ENCODE assay signal across 9 mouse cellular contexts in the genomic region with DNA sequence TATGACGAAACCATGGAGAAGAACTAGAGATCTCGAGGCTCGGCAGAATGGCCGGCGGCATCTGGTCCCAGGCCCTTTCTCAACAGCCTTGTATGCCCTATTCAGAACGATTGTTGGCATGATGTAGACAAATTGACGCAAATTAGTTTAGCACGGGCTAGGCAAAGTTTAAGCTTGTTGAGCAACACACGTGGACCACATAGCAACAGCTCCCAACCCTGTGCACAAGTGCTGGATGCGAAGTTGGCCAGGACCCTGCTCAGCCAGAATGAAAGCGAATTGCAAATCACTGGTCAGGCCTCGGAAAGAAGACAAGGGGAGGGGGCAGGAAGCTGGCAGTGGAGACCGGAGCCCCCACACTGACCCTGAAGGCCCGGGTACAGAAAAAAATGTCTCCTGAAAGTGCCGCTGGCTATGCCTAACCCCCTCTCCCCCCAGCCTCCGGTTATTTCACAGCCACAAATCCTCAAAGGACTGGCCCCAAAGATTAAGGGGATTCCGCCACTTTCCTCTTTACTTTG. TPM values are rescaled to one million over a fixed set of nuclear protein-coding genes. Genes with fewer than 3 reads are reported as not detected.
A peak's percentile ranks its signal among the peaks of the same experiment; 100 is the strongest.
DNase-seq lines count a peak whose midpoint lies in the region; ATAC-seq and TF ChIP-seq lines count a peak whose summit lies in the region.
"Had no signal": no experiment of that assay in that cellular context is flagged by ENCODE, and none has a peak within 500 bp of the region (broad histone marks: within the 10 kb centered on the region; RNA-seq: fewer than 3 reads in every experiment).

No protein-coding gene starts in this region.

- TF ChIP-seq POLR2A in ES-Bruce4 (IDR thresholded peaks at IDR 0.05; ENCODE audit: insufficient read depth, low read length), result no peak

- no peak; the same call in 1 of the 2 replicates for ATAC-seq in heart, postnatal 0 days (ENCODE audit: insufficient read depth, low read depth)
- peak; percentile 19; the same call in 1 of the 2 replicates for ATAC-seq in liver, embryonic 16.5 days (ENCODE audit: low read depth)

- no peaks in the 10 kb centered on the region for H3K27me3 ChIP-seq in ES-Bruce4 (ENCODE audit: control insufficient read depth, insufficient read depth, low read length, poor library complexity, severe bottlenecking)
- peaks cover 26% of the 10 kb centered on the region; the same call in 1 of the 2 replicates for H3K27me3 ChIP-seq in embryonic facial prominence, embryonic 10.5 days (replicated peaks; ENCODE audit: low read depth, poor library complexity, severe bottlenecking)
- H3K27me3 ChIP-seq in heart, postnatal 0 days (ENCODE audit: control insufficient read depth, insufficient read depth, low read length), result no peaks in the 10 kb centered on the region
- no peaks in the 10 kb centered on the region for H3K27me3 ChIP-seq in liver, embryonic 16.5 days (ENCODE audit: control insufficient read depth, insufficient read depth, low read depth, low read length)

- DNase-seq in embryonic facial prominence, embryonic 10.5 days (ENCODE audit: low spot score), result peak; percentile 62
- peak; percentile 52 for DNase-seq in heart, postnatal 0 days (ENCODE audit: low spot score)
- DNase-seq in retina, embryonic 14.5 days (ENCODE audit: low spot score), result peak; percentile 20
- DNase-seq in spleen, adult 12 weeks (ENCODE audit: low spot score), result no peak
- no peak for DNase-seq in ovary, adult 18-20 months (ENCODE audit: low spot score)
- DNase-seq in urinary bladder, postnatal 10 days (ENCODE audit: low spot score), result no peak

- peak overlapping the region; percentile 3; the same call in 1 of the 2 replicates for H3K4me3 ChIP-seq in ES-Bruce4 (ENCODE audit: low read depth, low read length)
- H3K4me3 ChIP-seq in embryonic facial prominence, embryonic 10.5 days, result peak overlapping the region; percentile 51
- H3K4me3 ChIP-seq in heart, postnatal 0 days (ENCODE audit: low read depth, low read length), result peak overlapping the region; percentile 43
- peak overlapping the region; percentile 44 for H3K4me3 ChIP-seq in liver, embryonic 16.5 days (ENCODE audit: low read depth, low read length)
- H3K4me3 ChIP-seq: myocyte had no signal

- peak overlapping the region; percentile 64 for H3K4me2 ChIP-seq in heart, postnatal 0 days (ENCODE audit: low read depth, low read length)
- peak overlapping the region; percentile 54 for H3K4me2 ChIP-seq in liver, embryonic 16.5 days (ENCODE audit: low read depth, low read length)

- no peak for TF ChIP-seq CTCF in ES-Bruce4 (IDR thresholded peaks at IDR 0.05; ENCODE audit: low read depth, low read length)
- no peak for TF ChIP-seq CTCF in heart, postnatal 0 days (IDR thresholded peaks at IDR 0.05; ENCODE audit: low read depth)

- H3K36me3 ChIP-seq in ES-Bruce4 (ENCODE audit: control insufficient read depth, insufficient read depth, low read length, poor library complexity, severe bottlenecking), result no peaks in the 10 kb centered on the region; the same call in 1 of the 2 replicates
- no peaks in the 10 kb centered on the region for H3K36me3 ChIP-seq in embryonic facial prominence, embryonic 10.5 days (replicated peaks)
- H3K36me3 ChIP-seq in heart, postnatal 0 days (replicated peaks; ENCODE audit: control insufficient read depth, insufficient read depth, low read length), result no peaks in the 10 kb centered on the region
- no peaks in the 10 kb centered on the region for H3K36me3 ChIP-seq in liver, embryonic 16.5 days (ENCODE audit: control insufficient read depth, insufficient read depth)

- peaks cover 31% of the 10 kb centered on the region for H3K9me3 ChIP-seq in ES-Bruce4 (replicated peaks; ENCODE audit: control insufficient read depth, insufficient read depth, low read length, poor library complexity, severe bottlenecking)
- no peaks in the 10 kb centered on the region for H3K9me3 ChIP-seq in embryonic facial prominence, embryonic 10.5 days
- no peaks in the 10 kb centered on the region for H3K9me3 ChIP-seq in heart, postnatal 0 days (replicated peaks; ENCODE audit: control insufficient read depth, low read length)
- no peaks in the 10 kb centered on the region for H3K9me3 ChIP-seq in liver, embryonic 16.5 days (replicated peaks; ENCODE audit: control insufficient read depth, low read length)

- H3K4me1 ChIP-seq in ES-Bruce4 (ENCODE audit: control insufficient read depth, insufficient read depth, low read length), result no peaks in the 10 kb centered on the region
- peaks cover 17% of the 10 kb centered on the region for H3K4me1 ChIP-seq in embryonic facial prominence, embryonic 10.5 days
- H3K4me1 ChIP-seq in heart, postnatal 0 days (ENCODE audit: control insufficient read depth, insufficient read depth), result no peaks in the 10 kb centered on the region
- no peaks in the 10 kb centered on the region; the same call in 1 of the 2 replicates for H3K4me1 ChIP-seq in liver, embryonic 16.5 days (ENCODE audit: control insufficient read depth, low read depth, low read length)

- WGBS in embryonic facial prominence, embryonic 10.5 days, result 8% methylated on average over 17 of the region's 17 CpGs
- 39% methylated on average over 17 of the region's 17 CpGs for WGBS in heart, postnatal 0 days
- WGBS in liver, embryonic 16.5 days (ENCODE audit: insufficient replicate concordance), result 32% methylated on average over 17 of the region's 17 CpGs

- H3K9ac ChIP-seq in ES-Bruce4 (ENCODE audit: low read depth, poor library complexity, severe bottlenecking), result peak overlapping the region; percentile 59
- H3K9ac ChIP-seq in heart, postnatal 0 days (replicated peaks; ENCODE audit: low read depth, low read length), result peak overlapping the region; percentile 52
- no peak overlapping the region for H3K9ac ChIP-seq in liver, embryonic 16.5 days (ENCODE audit: low read depth, low read length)

- no peak for TF ChIP-seq EP300 in ES-Bruce4 (IDR thresholded peaks at IDR 0.05; ENCODE audit: insufficient read depth, low read depth, low read length)
- TF ChIP-seq EP300 in heart, postnatal 0 days (IDR thresholded peaks at IDR 0.05; ENCODE audit: low read depth), result no peak

- H3K27ac ChIP-seq in ES-Bruce4 (ENCODE audit: insufficient read depth, low read length), result no peak overlapping the region
- H3K27ac ChIP-seq in embryonic facial prominence, embryonic 10.5 days (replicated peaks), result peak overlapping the region; percentile 78
- H3K27ac ChIP-seq in heart, postnatal 0 days (ENCODE audit: low read depth), result peak overlapping the region; percentile 39
- H3K27ac ChIP-seq in liver, embryonic 16.5 days (ENCODE audit: low read length), result no peak overlapping the region

RNA-seq across cellular contexts. Expression of gene Fhl4, which starts 58.0 kb away (rescaled TPM):
- polyA plus RNA-seq in ES-Bruce4 (2011; ENCODE audit: insufficient read depth, insufficient read length, low read depth, missing spikeins), result 0.96 and 2.0 TPM in 2 replicates
- 0.70 and 0.96 TPM in 2 replicates for polyA plus RNA-seq in embryonic facial prominence, embryonic 10.5 days (2016; fragmentation: Nextera tagmentation; extraction: Ambion mirVana)
- 0.15 and 0.70 TPM in 2 replicates for total RNA-seq in heart, postnatal 0 days (2014; rRNA removed; ENCODE audit: low replicate concordance)
- 1.6 TPM in 2 replicates for polyA plus RNA-seq in heart, postnatal 0 days (2015; fragmentation: Nextera tagmentation; extraction: Ambion mirVana)
- 0.20 and 0.21 TPM in 2 replicates for polyA plus RNA-seq in liver, embryonic 16.5 days (2015; fragmentation: Nextera tagmentation; extraction: Ambion mirVana)

RNA-seq across cellular contexts. Expression of gene Tmem263, which starts 58.2 kb away (rescaled TPM):
- 22.8 and 24.0 TPM in 2 replicates for polyA plus RNA-seq in ES-Bruce4 (2011; ENCODE audit: insufficient read depth, insufficient read length, low read depth, missing spikeins)
- polyA plus RNA-seq in embryonic facial prominence, embryonic 10.5 days (2016; fragmentation: Nextera tagmentation; extraction: Ambion mirVana), result 54.0 and 60.2 TPM in 2 replicates
- 15.2 and 21.6 TPM in 2 replicates for total RNA-seq in heart, postnatal 0 days (2014; rRNA removed; ENCODE audit: low replicate concordance)
- 32.9 and 34.2 TPM in 2 replicates for polyA plus RNA-seq in heart, postnatal 0 days (2015; fragmentation: Nextera tagmentation; extraction: Ambion mirVana)
- 16.7 and 18.8 TPM in 2 replicates for polyA plus RNA-seq in liver, embryonic 16.5 days (2015; fragmentation: Nextera tagmentation; extraction: Ambion mirVana)

Comparison
In these comparisons a context has a peak if more than half of its experiments do, and no peak if none do; other contexts are left out.
1. H3K27ac ChIP-seq: peak in embryonic facial prominence, embryonic 10.5 days (single experiment) and heart, postnatal 0 days (single experiment); none in ES-Bruce4 (single experiment) and liver, embryonic 16.5 days (single experiment).
2. DNase-seq: peak in embryonic facial prominence, embryonic 10.5 days (single experiment), heart, postnatal 0 days (single experiment) and retina, embryonic 14.5 days (single experiment); none in spleen, adult 12 weeks (single experiment), ovary, adult 18-20 months (single experiment) and urinary bladder, postnatal 10 days (single experiment).
3. Peak in every context shown above with its lines, with median percentiles within 50 percentile points of each other: H3K4me3 ChIP-seq.